Mouse (Mus musculus): ENCODE measurements around the gene Fto.

DNA sequence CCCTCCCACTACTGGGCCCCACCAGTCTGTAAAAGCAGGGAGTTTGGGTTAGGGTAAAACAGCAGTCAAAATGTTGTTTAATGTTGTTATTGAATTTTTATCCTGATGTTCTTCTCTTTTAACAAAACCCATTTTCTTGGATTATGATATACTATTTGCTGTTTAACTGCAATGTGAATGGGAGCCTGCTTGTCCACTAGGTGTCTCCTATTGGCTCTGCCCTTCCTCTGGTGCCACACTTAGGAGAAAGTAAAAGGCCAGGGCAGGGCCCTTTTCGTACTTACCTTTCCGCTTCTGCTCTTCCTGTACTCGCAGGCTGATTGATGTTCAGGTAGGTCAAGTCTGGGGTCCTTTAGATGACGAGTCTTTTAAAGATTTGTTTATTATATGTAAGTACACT, 40.6 kb downstream of the Fto start:
- peak in 1 of 2 experiments; percentile 25; a peak in 1 of 4 replicates for TF ChIP-seq CTCF (conservative IDR thresholded peaks at IDR 0.05 in 1 of 2, IDR thresholded peaks at IDR 0.05 in 1 of 2; ENCODE audit: low read depth in 2 of 2, low read length in 2 of 2)
- TF ChIP-seq USF1 (IDR thresholded peaks at IDR 0.05; ENCODE audit: low read depth, low read length), result no peak
- no peak for TF ChIP-seq POLR2AphosphoS2 (IDR thresholded peaks at IDR 0.05; ENCODE audit: low read depth, low read length)
- TF ChIP-seq KAT2A (IDR thresholded peaks at IDR 0.05; ENCODE audit: insufficient replicate concordance, low read length), result no peak
- TF ChIP-seq POLR2A (IDR thresholded peaks at IDR 0.05; ENCODE audit: low read depth, low read length), result no peak
- TF ChIP-seq MAFK (IDR thresholded peaks at IDR 0.05; ENCODE audit: insufficient replicate concordance, low read length), result no peak
- TF ChIP-seq IRF4 (IDR thresholded peaks at IDR 0.05; ENCODE audit: low read depth, low read length), result no peak
- TF ChIP-seq MXI1 (IDR thresholded peaks at IDR 0.05; ENCODE audit: low read depth, low read length), result no peak
- TF ChIP-seq EP300 (IDR thresholded peaks at IDR 0.05; ENCODE audit: low read length), result no peak
- TF ChIP-seq CHD1 (IDR thresholded peaks at IDR 0.05; ENCODE audit: low read depth, low read length), result no peak

Data from CH12.LX (cell line).